Mouse (Mus musculus) adipocyte (in vitro differentiated cells): ENCODE results near the gene Slc17a7.
"Not testable (repeated sequence)": the region's sequence is repeated elsewhere in the genome, so short reads cannot be mapped to it uniquely, and the experiment has no call there.

Experiments used
- DNase-seq: peaks from one replicate; pipeline ENCODE4 v3.0.0-alpha.2; 2016; ENCODE audit warnings: low spot score

The Slc17a7 gene

DNA sequence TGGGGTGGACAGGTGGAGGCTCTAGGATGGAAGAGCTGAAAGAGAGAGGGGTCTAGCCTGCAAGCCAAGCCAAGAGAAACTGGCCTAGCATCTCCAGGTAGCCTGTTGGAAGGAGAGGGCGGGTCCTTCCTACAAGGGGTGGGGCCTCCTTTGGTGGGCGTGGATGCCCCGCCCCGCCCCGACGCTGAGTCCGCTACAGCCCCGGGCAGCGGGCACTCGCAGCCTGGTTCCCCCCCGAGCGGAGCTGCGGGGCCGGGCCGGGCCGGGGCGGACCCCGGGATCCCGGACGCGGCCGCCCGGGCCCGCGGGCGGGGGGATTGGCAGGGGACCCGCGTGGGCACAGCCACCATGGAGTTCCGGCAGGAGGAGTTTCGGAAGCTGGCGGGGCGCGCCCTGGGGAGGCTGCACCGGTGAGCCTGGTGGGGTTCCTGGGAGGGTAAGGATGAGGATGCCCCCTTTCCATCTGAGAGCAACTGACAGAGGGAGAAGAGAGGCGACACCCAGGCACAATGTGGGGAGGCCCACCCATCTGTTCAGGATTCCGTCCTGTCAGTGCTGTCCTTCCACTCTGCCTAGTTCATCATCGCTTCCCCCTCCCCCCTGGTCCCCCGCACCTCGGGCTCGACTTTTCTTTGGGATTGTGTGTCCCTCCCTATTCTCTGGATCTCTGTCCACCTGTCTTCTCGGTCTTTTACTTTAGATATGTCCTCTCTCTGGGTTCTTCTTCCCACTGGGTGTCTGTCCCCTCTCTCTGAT, at the start of gene Slc17a7:
Gene Slc17a7, plus strand, starts transcription at position 215 of the 756 bp plus-strand sequence.
- DNase-seq, result no peak

DNA sequence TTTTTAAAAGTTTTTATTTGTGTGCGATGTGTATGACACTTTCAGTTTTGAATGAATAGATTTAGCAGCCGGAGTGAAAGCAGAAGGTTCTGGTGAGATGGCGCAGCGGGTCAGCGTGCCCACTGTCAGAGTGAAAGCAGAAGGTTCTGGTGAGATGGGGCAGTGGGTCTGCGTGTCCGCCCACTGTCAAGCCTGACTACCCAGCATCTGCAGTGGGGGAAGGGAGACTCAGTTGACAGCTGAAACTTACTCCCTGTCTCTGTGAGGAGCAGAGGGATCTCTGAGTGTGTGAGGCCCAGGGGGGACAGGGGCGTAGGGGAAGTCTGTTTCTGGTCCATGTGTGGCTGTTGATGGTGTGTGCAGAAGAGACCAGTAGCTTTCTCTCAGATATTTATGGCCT, 46.2 kb upstream of the Slc17a7 start:
- no peak for DNase-seq

DNA sequence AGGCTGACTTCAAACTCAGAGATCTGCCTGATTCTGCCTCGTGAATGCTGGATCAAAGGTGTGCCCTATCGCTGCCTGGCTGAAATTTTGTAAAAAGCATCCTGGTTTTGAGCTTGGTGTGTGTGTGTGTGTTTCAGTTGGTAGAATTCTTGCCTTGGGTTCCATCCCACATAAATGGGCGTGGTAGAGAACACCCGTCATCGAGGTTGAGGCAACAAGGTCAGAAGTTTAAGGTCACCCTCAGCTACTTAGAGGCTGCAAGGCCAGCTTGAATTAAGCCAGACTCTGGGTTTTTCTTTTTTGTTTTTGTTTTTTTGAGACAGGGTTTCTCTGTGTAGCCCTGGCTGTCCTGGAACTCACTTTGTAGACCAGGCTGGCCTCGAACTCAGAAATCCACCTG, 45.4 kb upstream of the Slc17a7 start:
- no peak for DNase-seq

DNA sequence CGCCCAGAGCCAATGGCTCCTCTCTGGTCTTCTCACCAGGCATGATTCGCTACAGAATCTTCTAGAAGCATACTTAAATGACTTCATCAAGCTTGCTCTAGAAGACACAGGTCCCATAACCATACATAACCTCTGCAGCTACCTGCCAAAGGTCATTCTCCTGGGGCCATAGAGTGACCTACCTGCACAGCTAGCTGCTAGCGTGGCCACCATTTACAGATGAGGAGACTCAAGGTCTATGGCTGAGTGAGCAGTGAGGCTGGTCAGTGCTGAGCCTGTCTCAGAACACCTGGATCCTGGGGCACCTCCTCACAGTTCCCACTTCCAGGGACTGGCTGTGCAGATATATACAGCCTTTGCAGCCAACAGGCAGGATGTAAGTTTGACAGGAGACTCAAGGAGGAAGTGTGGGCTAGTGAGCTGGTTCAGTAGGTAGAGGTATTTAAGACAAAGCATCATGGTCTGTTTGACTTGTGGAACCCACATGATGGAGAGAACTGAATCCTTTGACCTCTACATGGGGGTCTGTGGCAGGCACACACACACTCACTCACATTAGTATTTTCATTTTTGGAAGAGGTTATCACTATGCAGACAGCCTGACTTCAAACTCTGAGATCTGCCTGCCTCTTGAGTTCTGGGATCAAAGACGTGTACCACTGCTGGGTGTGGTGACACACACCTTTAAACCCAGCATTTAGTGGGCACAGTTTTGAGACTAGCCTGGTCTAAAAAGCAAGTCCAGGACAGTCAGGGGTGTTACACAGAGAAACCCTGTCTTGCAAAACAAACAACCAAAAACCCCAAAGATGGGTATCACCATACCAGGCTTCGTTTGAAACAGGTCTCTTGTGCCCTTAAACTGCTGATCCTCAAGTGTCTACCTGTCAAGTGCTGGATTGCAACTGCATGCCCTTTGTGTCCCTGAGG, 43.7 kb upstream of the Slc17a7 start:
- DNase-seq, result no peak

DNA sequence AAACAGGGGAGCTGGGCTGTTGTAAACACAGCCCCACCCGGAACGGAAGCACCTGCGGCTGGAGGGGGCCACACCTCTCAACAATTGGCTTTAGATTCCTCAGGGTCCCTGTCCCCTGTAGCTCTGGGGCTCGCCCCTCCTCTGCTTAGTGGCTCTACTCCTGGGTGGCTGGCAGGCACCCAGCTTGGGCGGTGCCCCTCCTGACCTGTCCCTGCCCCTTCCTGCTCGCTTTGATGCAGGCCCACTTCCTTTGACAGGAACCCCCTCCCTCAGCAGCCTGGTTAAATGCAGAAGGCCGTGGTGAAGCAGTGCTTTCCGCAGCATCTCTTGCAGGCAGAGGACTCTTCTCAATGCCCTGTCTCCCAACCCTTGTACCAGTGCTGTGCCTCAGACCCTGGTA, 42.3 kb upstream of the Slc17a7 start:
- DNase-seq, result no peak

DNA sequence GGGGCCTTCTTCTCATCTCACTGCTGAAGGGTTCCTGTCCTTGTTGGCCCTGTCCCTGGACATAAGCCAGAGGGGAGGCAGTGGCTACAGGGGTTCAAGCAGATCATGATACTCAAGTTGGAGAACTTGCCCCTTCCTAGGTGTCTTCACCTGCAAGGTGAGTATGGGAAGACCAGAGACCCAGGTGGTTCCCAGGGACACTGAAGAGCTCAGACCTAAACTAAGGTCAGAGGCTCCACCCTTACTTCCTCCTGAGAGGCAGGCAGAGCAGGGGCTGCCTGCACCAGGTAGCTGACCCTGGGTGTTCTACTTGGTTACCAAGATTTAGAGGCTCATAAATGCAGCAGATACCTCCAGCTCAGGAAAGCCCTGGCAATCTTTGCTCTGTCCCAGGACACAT, 41.8 kb upstream of the Slc17a7 start:
- no peak for DNase-seq

DNA sequence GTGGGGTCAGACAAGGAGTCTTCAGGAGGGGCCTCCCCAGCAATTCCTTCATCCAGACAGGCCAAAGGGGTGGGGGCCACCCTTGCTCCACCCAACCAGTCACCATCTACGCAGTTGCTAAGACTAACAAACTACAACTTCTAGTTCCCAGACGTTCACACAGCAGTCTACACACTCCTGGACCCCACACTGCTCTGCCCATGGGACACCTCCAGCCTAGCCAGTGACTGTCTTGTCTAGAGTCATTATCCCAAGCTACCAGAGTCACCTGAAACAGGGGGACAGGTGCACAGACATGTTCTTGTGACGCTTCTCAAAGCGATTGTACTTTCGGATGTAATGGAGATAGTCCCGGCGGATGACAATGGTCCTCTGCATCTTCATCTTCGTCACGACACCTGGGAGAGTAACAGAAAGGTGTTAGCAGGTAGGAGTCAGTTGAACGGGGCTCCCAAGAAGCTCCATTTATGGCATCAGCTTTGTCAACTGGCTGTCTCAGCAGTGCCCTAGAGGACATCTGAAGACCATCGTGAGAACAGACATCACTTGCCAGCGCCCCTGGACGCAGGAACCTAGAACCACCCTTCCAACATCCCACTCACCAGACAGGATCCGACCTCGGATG, 41.1 kb upstream of the Slc17a7 start:
- DNase-seq, result no peak

DNA sequence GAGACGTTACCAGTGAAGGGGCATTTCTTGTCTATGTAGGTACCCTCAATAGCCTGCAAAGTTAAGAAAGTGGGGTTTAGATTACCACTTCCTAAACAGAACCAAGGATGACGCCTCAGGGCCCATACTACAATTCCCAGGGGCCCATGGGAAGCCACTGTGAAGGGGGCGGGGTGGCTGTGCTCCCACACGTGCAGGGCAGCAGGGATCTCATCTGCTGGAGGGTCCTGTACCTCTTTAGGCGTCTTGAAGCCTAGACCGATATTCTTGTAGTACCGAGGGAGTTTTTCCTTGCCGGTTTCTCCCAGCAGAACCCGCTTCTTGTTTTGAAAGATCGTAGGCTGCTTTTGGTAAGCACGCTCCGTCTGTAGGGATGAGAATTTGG, 40.6 kb upstream of the Slc17a7 start:
- no peak for DNase-seq

DNA sequence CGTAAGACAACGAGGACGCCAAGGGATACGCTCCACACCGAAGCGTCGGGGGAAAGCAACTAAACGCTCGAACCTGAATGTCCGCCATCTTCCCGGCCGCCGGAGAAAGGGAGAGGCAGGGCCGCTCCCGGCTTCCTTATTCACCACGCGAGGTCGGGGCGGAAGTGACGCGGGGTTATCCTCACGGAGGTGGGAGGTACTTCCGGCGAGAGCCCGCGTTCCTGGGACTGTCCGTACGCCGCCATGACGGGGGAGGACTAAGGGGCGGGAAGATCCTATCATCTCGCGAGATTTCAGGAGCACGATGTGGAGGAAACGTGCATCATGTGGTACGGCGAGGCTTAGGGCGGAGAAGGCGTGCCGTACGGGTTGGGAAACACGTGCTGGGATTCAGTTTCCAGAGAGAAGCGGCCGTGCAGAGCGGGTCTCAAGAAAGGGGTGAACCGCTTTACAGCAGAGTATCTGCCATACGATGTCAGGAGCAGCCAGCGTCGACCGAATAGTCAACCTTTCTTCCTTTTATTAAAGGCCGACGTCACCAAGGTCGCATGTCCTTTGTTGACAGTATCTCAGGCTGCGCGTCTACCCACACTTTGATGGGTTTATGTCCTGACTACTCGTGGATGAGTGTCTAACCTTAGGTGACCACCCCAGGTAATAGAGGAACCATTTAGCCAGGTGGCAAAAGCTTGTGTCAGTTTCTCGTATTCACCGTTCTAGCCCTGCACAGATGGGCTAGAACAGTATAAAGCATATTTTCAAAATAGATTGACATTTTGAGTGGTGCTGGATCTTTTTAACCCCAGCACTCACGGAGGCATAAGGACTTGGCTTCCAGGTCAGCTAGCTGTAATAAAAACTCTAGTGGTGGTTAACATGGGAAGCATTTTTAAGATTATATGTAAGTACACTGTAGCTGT, 39.3 kb upstream of the Slc17a7 start, which contains the start of gene Rps11:
Gene Rps11, minus strand, starts transcription at position 216 of the 920 bp plus-strand sequence.
- peak; percentile 99 for DNase-seq

DNA sequence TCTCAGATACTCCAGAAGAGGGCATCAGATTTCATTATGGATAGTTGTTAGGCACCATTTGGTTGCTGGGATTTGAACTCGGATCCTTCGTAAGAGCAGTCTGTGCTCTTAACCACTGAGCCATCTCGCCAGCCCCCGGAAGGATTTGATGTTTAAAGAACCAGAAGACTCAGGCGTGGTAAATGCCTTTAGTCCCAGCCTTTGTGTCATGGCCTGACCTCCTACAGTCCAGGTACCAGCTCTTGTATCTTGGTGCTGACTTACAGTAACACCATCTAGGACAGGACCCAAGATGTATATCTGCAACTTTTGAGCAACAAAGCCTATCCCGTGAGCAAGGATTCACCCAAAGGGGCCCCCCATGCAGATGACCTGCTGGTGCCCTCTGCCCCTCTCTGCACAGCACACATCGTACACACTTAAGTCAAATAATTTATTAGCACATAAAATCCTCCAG, 38.6 kb upstream of the Slc17a7 start:
- peak; percentile 38 for DNase-seq

DNA sequence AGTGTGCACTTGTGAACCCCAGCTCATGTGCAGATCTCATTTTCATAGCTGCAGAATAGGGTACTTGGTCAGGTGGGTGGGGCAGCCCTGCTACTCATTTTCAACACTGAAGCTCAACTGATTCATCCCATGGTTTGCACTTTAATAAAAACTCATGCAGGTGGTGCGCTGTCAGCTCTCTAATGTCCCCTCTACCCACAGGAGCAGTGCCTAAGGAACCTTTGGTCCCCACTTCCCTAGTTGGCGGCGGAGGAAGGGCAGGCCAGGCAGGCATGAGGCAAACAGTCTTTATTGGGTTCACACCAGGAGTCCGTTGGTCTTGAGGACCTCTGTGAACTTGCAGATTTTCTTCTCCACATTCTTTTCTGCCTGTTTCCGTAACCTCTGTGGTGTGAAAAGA, 38.1 kb upstream of the Slc17a7 start:
- DNase-seq, result not testable (repeated sequence)

DNA sequence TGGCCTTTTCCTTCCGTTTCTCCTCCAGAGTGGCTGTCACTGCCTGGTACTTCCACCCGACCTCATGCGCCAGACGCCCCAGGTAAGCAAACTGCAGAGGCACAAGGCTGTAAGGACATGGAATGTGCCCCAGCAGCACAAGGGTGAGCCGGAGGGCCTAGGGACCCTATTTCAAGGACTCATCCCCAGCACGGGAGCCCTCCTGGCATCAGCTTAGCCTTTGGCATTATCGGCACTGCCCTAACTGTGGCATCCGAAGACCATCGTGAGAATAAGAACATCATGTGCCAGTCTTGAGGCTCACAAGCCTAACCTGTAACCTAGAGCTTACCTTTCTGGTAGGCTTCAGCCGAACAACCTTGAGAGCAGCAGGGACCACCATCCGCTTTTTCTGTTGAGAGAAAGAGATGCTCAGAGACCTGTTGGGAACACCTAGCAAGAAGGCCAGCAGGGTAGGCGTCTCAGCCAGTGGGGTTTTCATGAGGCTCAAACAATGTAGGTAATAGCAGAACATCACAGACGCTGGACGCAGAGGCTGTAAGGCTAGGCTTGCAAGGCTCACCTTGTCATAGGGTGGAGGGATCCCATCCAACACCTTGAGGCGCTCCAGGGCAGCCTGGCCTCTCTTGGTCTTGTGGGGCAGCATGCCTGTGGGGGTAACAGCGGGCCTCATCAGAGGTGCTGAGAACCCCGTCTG, 37.5 kb upstream of the Slc17a7 start:
- no peak for DNase-seq

DNA sequence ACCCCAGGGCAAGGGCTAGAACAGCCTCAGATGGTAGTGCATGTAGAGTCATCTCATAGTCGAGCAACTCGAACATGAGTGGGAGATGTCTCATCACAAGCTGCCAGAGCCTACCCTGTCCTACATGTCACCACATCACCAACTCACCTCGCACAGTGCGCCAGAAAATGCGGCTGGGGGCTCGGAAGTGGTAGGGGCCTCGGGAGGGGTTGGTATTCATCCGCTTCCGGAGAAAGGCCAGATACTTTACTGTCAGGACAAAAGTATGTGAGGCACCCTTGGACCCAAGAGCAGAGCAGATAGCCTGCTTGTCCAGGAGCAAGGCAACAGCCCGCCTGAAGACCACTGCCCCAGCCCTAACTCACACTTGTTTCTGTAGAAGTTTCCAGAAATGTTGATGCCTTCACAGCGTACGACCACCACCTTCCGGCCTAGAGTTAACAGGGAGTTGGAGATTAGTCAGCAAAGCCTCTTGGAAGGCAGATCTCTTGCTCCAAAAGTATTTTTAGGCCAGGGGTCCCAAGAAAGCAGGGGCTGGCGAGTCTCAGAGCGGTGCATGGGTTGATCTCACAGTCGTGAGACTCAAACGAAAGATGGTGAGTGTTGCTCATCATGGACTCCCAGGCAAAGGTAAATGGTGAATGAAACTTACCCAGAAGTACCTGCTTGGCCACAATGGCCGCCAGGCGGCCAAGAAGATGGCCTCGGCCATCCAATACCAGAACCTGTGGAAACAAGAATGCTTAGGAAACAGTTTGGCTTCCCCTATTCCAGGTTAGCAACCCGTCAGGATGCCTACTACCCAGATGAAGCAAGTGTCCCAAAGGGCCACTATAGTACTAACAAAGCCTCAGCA, 36.7 kb upstream of the Slc17a7 start:
- DNase-seq, result peak; percentile 26

DNA sequence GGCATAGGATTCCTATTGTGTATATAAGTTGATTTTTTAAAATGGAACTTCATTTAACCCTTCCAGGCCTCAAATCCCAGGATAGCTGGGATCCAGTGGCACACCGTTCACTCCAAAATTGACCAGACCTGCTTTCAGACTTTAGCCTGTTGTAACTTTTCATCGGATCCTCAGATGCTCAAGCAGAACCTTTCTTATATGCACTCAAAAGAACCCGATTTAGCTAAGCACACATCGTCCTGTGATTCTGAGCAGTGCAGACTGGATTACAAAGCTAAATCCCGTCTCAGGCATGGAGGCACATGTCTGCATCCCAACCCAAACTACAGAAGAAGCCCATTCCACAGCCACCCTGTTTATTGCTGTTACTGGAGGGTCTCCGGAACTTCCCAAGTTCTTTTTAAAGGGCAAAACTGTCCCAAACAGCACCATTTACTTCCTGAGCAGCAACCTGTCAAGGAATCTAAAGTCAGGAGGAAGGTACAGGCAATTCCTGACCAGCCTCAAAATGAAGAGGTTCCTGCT, 36.0 kb upstream of the Slc17a7 start:
- no peak for DNase-seq

DNA sequence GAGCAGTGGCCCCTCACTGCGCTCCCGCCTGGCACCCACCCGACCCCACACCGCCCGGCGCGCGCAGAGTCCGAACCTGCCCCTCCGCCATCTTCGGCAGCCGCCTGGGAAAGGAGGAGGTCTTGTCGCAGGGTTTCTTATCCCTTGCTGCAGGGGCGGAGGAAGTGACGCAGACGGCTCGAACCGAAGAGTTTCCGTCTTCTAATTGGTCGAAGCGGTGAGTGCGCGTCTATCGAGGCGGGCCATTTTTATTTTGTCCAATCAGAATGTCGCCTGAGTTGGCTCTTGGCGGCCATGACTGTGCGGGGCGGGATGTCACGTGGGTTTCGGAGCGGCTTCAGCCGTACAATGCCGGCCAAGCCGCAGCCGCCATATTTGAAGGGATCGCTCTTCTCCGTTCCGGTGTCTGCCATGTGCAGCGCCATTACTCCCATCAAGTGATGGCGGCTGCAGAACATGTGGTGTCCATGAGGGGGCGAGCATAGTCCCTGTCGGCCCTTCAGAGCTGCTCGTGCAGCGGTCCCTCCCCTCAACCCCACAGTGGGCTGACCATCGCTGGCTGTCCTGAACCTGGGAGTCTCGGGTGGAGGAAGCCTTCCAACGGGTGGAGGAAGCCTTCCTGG, 35.0 kb upstream of the Slc17a7 start, which contains the start of gene Rpl13a:
Gene Rpl13a, minus strand, starts transcription at position 138 of the 623 bp plus-strand sequence.
- peak; percentile 98 for DNase-seq

DNA sequence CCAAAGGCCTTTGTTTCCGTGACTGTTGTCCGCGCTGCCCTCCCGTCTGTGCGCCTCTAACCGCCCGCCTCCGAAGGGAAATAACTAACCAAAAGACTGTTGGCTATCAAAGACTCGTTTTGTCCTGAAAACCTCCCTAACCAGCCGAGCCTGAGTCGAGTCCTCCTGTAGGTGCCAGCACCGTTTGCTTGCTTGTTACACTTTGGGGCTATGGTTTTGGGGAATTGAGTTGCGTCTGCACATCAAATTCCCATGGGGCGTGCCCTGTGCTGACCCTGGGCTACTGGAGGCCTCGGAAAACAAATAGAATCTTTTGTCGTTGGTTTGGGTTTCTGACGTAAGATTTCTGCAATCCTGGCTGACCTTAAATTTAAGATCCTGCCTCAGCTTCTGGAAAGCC, 34.4 kb upstream of the Slc17a7 start:
- DNase-seq, result peak; percentile 76

DNA sequence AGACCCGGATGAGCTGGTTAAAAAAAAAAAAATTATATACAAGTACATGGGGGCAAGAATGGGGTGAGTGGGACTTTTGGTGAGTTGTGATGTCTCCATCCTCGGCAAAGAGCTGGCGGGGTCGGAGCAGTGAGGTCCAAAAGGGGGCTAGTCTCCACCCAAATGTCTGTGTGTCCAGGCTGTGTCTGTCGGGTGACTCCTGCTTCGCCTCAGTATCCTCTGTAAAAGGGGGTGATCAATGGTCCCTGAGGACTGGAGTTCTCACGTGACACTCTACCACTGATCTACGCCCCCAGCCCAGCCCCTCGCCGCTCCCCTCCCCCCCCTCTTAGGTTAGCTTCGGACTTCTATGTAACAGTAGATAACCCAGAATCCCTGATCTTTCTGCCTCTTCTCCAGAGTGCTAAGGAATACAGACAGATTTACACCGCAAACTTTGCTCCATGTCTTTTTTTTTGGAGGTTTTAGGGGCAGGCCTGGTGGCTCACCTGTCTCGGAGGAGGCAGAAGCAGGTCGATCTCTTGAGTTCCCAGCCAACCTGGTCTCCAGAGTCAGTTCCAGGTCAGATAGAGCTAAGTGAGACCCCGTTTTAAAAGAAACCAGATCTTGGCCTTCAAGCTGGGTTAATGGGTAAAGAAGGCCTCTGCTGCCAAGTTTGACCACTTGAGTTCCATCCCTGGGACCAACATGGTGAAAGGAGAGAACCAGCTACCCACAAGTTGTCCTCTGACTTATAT, 33.8 kb upstream of the Slc17a7 start:
- DNase-seq, result no peak

DNA sequence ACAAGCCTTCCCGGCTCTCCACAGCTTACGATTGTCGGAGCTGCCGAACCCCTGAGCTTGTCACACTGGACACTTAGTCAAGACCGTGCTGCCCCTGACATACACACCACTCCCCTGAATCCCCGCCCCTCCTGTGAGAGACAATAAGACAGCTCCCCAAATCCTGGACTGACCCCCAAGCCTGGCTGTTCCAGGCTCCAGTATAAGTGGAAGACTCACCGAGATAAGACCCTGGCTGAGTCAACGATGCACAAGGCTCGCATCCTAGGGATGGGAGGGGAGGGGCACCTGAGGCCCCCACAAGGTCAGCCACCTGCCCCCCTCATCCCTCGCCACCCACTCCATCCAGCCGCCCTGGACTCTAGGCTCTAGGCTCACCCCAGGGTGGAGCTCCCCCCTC, 31.9 kb upstream of the Slc17a7 start:
- no peak for DNase-seq
